In the genomic region with DNA sequence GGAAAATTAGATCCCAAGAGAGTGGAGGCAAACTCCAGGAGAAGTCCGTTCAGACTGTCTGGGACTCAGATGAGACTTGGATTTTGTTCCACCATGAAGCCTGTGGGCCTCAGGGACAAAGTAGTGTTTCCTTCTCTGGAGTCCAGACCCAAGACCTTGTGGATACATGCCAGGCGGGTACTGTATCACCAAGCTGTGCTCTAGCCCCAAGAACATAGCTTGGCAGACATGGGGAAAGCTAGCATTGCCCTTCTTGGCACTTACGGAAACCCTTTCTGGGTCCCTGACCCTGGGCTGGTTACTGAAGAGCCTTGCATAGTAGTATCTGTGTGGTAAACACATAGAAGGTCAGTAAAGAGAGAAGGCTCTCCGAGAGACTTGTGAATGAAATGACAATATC, we compare ENCODE assay signal across 13 mouse cellular contexts. TPM values are rescaled to one million over a fixed set of nuclear protein-coding genes. Genes with fewer than 3 reads are reported as not detected.
"Had no signal": no experiment of that assay in that cellular context is flagged by ENCODE, and none has a peak within 500 bp of the region (broad histone marks: within the 10 kb centered on the region; RNA-seq: fewer than 3 reads in every experiment).

No protein-coding gene starts in this region.

- DNase-seq: kidney, adult 8-10 months; kidney, postnatal 25 days; layer of hippocampus, postnatal 36 days; lung, embryonic 14.5 days; lung, postnatal 10 days; lung, postnatal 4 days; retina, postnatal 1 day; right cerebral cortex, postnatal 14 days; thymus, postnatal 4 days had no signal

- ATAC-seq: liver, embryonic 12.5 days; midbrain, embryonic 16.5 days had no signal

RNA-seq across cellular contexts. Expression of a gene that starts 23.1 kb away (rescaled TPM):
- total RNA-seq: layer of hippocampus, postnatal 36 days; left cerebral cortex, adult 8-10 months; left cerebral cortex, postnatal 25 days had no signal
